Mouse (Mus musculus) layer of hippocampus, adult 9-10 months (tissue): Measurements from ENCODE around the gene Mtss1l.

ENCODE experiments used
- DNase-seq: peaks from one replicate; pipeline ENCODE4 v3.0.0; 2022; ENCODE audit warnings: low spot score

The Mtss1l gene

DNA sequence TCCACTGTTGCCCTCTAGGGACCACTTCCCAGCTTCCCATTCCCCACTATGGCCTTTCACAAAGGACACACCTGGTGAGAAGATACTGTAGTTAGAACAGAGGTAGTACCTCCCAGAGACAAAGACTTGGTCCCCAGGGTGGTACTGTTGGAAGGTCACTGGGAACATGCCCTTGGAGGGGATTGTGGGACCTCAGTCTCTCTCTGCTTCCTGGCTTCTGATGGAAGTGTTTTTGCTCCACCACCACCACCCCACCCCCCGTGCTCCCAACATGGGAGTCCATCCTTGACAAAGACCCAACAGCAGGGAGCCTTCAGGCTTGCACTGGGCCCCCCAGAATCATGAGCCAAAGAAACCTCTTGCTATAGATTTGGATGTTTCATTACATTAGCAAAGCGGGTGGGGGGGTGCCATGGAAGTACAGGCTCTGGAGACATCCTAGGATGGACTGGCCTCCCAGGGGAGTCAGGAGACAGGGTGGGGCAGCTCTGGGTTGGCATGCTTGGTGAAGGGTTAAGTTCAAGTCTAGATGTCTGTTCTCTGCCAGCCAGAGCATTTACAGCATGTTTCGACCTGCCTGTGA is 14.9 kb upstream of the Mtss1l start:
- no peak for DNase-seq

DNA sequence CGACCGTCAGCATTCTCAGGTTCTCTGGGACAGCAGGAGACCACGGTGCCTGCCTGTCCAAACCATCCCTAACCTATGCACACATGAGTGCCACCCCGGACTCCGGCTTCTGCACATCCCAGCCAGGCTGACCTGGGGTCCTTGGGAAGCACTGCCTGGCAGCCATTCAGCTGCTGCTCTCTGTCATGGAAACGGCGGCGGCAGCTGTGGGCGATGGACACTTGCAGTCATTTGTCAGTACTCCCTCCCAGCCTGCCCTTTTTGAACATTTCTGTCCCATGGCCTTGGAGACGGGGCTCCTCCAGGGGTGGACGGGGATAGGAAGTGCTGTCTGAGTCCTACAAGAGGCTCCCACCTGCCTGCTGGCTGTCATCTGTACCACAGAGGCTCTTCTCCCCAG is 12.8 kb upstream of the Mtss1l start:
- no peak for DNase-seq

DNA sequence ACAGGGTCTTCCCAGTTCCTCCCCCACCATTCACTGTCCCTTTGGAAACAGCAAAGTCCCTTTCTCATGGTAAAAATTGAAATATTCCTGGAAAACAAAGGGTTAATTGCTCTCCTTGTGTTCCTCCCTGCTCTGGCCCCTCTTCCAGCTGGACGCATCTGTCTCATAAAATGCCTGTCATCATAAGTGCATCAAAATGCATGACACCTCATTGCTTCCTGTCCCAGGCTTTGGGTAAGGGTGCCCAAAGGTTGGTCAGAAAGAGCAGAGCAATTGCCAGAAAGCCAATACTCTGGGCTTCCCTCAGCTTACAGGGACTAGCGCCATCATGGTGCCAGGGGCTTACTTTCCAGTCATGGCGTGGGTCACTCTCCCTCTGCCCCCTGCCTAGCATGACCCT is 10.7 kb upstream of the Mtss1l start:
- no peak for DNase-seq

DNA sequence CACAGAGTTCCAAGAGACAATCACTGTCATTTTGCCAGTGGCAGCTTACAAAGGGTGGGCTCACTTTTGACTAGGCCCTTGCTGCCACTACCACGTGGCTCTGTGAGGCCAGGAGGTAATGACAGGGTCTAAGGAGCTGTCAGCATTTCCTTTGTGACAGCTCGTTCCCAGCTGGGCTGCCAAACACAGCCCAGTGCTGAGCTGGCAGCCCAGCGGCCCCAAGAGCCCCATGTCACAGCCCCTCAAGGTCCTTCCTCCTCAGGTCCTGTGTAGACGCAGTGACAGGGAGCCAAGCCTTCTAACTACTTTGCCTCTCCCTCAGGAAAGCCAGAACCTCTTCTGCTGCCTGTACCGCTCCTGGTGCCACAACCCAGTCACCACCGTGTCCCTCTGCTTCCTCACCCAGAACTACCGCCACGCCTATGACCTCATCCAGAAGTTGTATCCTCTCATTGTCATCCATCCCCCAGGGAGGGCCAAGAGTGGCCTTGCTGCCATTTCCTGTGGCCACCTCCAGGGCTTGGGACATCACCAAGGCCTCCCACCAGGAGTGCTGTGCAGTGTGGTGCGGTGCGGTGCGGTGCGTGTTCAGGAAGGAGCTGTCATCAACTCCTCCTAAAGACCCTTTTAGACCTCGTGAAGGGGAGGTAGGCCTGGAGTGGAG is 9.9 kb upstream of the Mtss1l start:
- no peak for DNase-seq

DNA sequence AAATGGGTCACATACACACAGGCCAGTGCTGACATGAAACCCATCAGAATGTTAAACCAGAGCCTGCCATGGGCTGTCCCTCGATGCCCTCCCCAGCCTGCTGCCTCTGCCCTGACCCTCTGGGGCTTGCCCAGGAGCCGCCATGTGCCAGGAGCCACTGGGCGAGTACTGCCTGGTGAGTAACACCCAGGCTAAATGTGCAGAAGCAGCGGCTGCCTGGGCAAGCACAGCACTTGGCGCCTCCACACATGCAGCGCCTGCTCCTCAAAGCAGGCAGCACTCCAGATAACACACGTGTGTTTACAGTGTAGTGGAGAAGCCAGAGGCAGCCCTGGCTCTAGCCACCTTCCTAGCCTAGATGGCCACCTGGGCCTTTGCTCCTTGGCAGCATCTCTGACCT is 8.2 kb upstream of the Mtss1l start:
- DNase-seq: no peak

DNA sequence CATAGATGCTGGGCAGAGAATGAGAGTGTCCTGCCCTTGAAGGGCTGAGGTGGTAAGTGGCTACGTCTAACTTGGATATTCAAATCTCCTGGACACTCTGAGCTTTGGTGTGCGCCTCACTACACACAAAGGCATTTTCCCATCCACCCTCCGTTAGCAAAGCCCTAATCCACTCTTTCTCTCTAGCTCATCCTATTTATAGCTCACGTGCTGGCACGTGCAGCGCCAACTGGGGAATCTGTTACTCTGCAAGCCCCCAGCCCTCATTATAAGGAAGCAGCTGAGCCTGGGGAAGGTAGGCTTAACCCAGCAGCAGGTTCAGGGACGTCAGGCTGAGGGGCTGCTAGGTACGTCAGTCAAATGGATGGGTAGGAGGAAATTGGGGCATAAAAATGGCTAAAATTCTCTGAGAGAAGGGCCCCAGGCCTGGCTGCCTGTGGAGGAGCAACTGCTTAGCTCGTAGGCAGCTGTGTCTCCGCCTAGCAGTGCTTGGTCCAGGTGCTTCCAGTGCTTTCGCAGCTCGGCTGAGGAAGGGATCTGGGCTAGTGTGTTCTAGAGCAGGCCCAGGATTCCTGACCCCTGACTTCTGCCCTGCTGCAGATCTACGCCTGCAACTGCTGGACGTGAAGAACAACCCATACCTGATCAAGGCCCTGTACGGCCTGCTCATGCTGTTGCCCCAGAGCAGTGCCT is 6.3 kb upstream of the Mtss1l start:
- no peak for DNase-seq

DNA sequence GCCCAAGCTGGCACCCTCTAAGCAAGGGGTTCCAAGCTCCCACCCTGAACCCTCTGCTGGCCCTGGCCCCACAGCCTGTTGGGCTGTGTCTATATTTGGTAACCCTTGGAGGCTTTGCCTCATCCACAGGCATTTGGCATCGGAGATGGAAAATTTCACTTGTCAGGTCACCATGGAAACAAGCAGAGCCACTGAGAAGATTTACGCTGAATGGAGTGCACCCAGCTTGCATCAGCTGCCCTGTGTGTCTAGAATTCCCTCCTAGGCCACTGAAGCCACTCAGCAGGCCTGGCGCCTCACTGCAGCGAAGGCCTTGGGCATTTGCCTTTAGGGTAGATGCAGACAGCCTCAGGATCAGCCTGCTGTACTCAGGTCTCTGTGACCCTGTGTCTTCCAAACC is 5.2 kb upstream of the Mtss1l start:
- peak; percentile 73 for DNase-seq

DNA sequence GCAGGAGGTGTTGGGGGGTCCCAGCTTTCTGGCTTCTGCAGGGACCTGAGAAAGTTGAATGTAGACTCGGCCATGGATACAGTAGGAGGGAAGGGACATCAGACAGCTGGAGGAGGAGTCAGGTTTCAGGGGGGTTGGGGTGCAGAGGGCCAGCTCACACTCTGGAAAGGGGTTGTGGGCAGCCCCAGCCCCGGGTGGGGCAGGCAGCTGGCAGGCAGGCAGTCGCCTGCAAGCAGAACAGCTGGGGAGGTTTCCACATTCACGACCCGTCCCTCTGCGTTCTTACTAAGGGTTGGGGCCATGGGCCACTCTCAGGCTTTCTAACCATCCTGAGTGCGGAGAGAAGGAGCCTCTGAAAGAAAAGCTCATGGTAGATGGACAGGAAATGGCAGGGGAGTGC is 4.1 kb upstream of the Mtss1l start:
- DNase-seq: no peak

DNA sequence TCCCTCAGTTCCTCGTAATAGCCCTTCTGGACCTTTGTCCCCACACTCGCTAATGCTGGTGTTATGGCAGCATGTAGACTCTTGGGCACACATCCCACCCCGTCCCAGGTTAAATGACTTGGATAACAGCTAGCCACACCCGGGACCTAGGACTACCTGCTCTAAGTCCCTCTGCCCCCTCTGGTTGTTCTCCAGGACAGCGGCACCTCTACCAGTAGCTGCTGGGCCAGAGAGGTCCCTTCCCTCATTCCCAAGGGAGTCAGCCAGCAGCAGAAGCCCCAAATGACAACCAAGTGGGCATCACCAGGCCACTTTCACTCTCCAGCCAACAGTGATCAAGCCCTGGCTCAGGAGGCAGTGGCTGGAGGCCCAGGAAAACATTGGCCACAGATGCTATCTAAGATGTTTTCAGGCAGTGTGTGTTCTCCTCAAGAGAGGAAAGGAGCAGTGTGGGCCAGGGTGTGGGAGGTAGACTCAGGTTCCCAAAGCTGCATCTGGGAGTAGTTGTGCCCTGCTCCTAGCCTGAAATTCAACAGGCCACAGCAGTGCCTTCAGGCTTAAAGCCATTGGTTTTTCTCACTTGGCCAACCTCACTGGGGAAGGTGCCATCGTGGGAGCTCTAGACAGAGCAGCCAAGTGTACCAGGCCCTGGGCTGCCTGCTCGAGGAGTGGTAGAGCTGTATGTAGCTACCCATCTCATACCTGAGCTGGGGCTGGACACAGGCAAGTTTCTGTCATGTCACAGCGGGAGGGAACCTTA is 2.9 kb upstream of the Mtss1l start:
- DNase-seq: no peak

DNA sequence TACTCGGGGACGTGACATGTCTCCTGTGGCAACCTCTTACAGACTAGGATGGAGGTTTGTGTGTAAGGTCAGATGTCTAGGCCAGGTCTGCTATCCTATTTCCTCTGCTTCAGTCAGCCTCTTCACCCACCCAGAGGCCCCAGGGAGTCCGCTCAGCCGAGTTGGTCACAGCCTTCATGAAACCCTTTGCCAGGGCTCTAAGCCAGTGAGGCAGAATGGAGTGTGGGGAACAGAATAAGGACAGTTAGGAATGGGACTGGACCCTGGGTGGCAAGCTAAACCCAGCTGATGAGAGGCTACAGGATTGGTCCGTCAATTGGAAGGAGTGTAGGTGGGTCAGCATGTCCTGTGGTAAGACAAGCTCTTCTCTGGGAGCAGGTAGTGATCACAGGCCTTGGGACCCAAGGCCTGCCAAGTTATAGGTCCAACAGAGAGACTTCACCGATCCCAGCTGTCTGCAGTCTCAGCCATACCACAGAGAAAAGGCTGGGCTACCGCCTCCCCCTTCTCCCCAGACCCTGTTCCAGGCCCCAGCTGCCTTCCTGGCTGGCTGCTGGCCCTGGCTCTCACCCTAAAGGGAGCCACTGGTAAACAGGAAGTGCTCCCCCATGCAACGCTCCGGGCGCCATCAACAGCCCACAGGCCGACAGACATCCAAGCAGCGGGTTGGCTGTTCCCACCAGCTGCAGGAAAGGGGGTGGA is 2.2 kb upstream of the Mtss1l start:
- DNase-seq: no peak

DNA sequence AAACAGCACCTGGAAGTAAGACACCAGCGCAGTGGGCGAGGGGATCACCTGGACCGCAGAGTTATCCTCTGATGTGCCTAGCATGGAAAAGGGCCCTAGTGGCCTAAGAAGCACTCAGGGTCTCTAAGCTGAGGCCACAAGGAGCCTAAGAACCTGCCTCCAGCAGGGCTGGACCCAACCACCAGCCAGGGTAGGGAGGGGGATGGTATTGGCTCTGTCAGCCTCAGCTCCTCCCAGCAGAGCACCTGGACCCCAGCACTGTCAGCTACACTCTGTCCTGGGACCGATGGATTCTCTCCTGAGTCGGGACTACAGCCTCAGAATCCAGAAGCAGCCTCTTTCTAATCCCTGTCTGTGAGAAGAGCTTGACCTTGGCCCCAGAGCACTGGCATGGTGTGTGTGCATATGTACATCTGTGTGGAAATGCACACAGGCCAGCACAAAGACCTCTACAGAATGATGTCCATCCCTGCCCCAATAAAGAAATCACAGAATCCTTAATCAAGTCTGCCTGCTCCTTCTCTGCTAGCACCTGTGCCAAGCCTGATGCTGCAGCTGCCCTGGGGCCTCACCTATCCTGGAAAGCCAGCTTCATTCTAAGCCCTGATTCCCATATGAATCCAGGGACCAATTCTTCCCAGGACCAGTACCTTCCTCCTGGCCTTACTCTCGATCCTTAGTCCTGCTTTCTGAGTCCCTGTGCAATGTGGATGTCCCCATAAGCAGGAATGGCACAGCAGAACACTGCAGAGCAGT is 1.2 kb upstream of the Mtss1l start:
- DNase-seq: no peak

DNA sequence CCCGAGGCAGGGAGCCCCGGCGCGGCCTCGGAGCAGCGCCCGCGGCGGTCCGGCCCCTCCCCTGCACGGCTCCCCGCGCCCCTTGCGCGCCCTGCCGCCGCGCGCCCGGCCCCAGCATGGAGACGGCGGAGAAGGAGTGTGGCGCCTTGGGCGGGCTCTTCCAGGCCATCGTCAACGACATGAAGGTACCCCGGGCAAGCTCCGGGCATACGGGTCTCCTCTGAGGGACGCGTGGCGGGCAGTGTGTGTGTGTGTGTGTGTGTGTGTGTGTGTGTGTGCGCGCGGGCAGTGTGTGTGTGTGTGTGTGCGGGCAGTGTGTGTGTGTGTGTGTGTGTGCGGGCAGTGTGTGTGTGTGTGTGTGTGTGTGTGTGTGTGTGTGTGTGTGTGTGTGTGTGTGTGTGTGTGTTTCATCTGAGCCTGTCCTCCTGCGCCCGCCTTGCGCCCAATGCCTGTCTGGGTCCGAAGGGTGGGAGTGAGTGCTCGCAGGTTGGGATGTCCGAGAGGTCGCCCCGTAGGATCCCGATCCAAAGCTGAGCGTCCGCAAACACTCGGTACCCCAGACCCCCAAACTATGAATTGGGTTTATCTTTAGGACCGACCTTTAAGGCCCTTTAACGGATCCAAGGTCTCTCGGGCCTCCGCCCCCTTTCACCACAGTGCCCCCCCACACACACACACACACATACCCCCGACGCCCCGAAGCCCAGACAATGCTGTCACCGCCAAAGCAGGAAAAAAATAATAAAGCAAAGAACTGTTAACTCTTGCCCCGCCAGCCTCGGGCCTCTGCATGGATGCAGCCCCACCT is 534 bp downstream of the Mtss1l start:
- DNase-seq: no peak

DNA sequence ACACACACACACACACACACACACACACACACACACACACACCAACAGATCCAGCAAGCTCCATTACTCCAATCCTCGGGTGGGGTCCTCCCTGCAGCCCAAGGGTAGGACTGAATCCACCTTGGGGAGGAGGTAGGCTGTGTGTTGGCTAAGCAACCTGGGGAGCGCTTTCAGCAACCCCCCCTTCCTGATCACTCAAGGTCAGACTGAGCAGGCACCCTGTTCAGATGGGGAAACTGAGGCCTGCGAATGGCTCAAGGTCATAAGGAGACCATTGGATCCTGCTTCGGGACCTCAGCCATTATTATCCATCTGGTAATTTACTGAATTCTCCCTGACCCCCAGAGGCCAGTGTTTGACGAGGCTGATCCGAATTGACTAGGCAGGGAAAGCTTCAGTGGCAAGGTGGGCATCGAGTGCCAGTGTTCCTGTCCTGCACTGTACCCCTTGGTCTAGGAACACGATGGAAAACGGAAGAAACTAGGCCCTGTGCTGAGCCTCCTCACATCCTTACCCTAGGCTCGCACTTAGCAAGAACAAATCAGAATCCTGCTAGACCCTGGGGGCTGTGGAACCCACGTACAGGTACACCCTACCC is 1.2 kb downstream of the Mtss1l start:
- DNase-seq: no peak

DNA sequence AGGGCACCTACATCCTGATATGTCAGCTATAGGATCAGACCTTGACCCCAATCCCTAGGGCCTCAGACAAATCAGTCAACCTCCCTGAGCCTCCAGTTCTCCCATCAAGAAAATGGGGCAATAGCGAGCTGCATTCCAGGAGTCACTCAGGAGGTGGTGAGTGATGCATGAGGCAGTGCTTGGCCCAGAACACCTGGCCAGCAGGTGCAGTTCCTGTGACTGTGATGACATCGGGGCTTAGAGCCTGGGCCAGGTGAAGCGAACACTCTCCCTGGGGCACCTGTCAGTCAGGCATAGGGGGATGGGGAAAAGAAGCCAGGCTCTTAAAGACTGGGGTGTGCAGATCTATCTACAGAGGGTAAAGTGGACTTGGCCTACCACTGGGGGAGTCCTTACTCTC is 3.2 kb downstream of the Mtss1l start:
- DNase-seq: no peak

DNA sequence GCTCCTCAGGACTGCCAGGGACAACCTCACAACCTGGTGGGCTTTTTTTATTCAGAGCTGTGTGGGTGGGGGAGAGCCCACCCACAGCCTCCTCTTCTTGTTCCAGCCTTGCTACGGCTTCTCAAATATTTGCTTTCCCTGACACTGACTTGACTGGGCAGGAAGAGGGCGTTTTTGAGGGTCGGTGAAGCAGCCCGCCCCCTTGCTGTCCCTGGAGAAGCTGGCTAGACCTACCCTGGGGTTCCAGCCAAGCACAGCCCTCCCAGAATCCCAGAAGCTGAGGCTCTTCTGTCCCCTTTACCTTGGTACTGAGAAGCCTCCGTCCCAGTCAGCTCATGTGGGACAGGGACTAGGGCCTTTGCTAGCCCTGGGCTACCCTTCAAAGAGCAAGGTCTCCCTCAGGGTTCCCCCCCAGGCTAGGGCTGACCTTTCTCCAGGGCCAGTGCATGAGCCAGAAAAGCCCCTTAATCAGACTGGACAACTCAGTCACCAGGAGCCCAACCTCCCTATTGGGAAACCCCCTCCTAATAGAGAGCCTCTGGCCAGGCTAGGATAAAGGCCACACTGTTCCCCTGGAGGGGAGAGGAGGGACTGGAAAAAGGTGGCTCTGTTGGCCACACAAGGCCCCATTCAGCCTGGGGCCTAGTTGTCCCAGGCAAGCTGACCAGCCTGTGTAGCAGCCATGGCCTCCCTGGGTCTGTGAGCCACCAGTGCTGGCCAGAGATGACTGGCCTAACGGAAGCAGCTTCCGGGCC is 4.0 kb downstream of the Mtss1l start:
- peak; percentile 54 for DNase-seq

DNA sequence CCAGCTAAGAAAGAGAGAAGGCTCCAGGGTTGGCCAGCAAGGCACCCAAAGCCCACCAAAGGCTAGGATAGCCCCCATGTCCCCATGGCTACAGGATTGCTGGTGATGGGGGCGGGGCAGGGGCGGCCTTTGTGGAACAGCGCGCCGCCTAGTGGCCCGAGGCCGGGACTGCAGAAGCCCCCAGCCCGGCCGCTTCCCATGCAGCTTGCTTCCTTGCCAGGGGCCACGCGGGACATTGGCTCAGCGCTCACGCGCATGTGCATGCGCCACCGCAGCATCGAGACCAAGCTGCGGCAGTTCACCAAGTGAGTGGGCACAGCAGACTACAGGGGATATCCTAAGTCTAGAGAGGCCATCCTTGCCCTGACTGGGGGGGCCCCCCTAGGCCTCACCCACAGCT is 5.6 kb downstream of the Mtss1l start:
- no peak for DNase-seq

DNA sequence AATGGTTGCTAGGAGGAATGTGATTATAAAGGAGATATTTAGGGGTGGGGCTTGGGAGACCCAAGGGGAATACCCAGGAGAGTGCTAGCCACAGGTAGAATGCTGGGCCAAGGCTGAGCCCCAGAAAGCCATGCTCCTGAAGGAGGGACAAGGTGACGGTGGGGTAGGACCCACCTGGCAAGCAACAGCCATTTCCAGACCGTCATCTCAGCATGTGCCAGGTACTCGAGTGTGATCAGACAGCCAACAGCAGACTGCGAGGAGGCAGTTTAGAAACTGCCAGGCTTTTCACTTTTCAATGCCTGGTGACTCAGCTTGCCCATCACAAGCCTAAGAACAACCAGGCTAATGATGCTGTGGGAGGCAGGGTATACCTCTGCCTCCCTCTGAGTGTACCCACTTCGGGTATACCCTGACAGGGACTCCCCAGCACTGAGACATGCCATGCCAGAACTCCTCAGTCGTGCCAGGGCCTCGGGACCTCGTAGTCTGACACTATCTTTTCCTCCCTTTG is 10.1 kb downstream of the Mtss1l start:
- no peak for DNase-seq

DNA sequence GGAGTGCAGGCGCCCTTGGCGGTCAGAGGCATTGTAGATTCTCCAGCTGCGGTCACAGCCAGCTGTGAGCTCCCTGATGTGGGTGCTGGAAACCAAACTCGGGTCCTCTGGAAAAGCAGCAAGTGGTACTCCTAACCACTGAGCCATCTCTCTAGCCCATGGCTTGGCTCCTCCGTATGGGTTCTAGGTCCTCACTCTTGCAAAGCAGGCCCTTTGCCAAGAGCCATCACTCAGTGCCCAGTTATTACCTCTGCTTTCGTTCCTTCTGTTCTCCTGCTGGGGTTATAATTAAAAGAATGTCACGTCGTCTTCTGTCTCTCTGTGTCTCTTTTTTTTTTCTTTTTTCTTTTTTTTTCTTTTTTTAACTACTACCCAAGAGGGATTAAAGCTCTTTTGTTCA is 11.8 kb downstream of the Mtss1l start:
- no peak for DNase-seq

DNA sequence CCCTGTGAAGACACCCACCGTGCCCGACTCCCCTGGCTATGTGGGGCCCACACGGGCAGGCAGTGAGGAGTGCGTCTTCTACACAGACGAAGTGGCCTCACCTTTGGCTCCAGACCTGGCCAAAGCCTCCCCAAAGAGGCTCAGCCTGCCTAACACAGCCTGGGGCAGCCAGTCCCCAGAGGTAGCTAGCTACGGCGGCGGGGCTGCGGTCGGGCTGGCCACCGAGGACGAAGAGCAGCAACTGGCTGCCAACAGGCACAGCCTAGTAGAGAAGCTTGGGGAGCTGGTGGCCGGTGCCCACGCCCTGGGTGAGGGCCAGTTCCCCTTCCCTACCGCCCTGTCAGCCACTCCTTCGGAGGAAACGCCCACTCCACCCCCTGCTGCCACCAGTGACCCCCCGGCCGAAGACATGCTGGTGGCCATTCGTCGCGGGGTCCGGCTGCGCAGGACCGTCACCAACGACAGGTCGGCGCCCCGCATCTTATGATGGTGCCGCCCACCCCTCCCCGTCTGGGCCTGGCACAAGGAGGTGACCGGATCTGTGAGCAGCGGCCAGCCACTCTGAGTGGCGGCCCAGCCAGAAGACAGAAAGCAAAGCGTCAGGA is 17.4 kb downstream of the Mtss1l start:
- DNase-seq: no peak
